Mouse (Mus musculus) bone marrow, adult 2 months (tissue): ENCODE results near the gene Map7.

Experiments
- CTCF ChIP-seq: fragments of 200-500 bp; IDR thresholded peaks from 2 replicates; pipeline ENCODE4 v1.5.1; 2011; ENCODE audit warnings: low read length, control low read depth; ENCODE audit not compliant: control insufficient read depth, insufficient read depth
- POLR2A ChIP-seq: fragments of 200-500 bp; IDR thresholded peaks from 2 replicates; pipeline ENCODE4 v1.6.1; 2011; ENCODE audit warnings: low read depth, mild to moderate bottlenecking, control low read depth, low read length, borderline replicate concordance; ENCODE audit not compliant: control insufficient read depth

- TF ChIP-seq POLR2A, result no peak
- no peak for TF ChIP-seq CTCF
These were observed 100.8 kb downstream of the Map7 start for GRCm38 (mm10) chr10:20249091-20249490.
